Mouse (Mus musculus) hindlimb bud, embryonic 11.5 days (tissue): Measurements from ENCODE around the gene Fancd2.
A peak's percentile ranks its signal among the peaks of the same experiment; 100 is the strongest.

Experiments used
- DNase-seq: peaks from one replicate; pipeline ENCODE4 v3.0.0-alpha.2; 2012; ENCODE audit warnings: low read depth, low spot score; ENCODE audit errors: extremely low spot score

Fancd2 gene

DNA sequence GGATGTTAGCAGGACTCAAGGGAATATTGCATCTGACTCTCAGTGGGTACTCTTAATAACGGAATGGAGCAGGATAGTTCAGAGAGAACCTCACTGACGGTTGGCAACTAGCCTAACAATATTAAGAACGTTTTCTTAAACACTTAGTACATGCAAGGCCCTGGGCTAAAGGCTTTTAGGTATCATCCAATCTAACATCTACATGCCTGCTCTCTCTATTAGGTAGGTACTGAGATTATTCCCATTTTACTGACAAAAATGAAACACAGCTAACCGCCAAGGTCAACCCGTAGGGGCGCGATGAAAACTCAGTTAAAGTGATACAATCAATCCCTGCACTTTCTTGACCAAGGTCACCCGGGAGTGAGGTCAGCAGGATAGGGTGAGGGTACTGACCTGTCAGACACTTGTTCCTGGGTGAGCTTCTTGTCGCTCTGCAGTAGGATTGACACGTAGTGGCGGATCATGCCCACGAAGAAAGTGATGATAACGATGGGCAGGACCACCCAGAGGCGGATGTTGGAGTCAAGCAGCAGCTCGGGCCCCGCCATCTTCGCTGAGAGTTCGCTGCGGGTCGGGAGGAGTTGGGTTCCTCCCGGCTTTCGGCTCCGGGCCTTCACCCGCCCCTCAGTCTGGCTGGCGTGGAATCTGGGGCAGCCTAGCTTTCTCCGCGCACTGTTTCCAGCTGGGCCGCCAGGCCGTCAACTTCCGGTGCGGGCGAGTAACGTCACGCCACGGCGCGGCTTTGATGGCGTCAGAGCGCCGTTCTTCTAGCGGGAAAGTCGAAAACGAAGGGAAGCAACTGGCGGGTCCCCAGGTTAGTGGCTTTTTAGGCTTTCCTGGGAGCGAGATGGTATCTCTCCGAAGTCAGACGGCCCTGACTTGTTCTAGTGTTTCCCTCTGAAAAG, at the start of gene Fancd2, which contains the start of gene Emc3:
Gene Fancd2, plus strand, starts transcription at position 751 of the 908 bp plus-strand sequence.
Gene Emc3, minus strand, starts transcription at position 721 of the 908 bp plus-strand sequence.
- peak; percentile 73 for DNase-seq

DNA sequence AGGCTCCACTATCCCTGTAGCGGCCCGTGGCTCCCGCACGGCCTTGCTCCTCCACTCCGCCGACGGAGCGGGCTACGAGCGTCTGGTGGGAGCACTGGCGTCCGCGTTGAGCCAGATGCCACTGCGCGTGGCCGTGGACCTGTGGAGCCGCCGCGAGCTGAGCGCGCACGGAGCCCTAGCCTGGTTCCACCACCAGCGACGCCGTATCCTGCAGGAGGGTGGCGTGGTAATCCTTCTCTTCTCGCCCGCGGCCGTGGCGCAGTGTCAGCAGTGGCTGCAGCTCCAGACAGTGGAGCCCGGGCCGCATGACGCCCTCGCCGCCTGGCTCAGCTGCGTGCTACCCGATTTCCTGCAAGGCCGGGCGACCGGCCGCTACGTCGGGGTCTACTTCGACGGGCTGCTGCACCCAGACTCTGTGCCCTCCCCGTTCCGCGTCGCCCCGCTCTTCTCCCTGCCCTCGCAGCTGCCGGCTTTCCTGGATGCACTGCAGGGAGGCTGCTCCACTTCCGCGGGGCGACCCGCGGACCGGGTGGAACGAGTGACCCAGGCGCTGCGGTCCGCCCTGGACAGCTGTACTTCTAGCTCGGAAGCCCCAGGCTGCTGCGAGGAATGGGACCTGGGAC, 48.9 kb upstream of the Fancd2 start:
- no peak for DNase-seq

DNA sequence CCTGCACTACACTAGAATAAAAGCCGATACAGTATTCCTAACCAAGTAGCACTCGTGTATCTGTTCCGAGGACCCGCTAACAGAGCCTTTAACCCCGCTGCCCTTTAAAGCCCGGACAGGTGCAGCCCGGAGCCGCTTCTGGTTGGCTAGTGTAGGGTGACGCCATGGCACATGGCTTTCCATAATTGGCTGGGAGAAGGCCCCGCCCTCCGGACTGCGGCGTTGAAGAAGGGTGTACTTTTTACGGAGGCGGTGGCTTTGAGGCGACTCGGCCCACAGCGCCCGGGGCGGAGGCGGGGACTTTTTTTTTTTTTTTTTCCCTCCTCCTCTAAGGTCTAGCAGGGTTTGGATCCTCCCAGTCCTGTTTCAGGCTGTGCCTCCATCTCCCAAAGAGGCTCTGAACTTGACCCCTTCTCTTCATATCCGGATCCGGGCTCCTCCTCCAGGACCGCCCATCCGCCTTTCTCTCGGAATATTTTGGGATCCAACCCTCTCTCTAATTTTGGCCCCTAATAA, 48.3 kb upstream of the Fancd2 start, which contains the start of gene Creld1:
Gene Creld1, plus strand, starts transcription at position 198 of the 516 bp plus-strand sequence.
- peak; percentile 68 for DNase-seq

DNA sequence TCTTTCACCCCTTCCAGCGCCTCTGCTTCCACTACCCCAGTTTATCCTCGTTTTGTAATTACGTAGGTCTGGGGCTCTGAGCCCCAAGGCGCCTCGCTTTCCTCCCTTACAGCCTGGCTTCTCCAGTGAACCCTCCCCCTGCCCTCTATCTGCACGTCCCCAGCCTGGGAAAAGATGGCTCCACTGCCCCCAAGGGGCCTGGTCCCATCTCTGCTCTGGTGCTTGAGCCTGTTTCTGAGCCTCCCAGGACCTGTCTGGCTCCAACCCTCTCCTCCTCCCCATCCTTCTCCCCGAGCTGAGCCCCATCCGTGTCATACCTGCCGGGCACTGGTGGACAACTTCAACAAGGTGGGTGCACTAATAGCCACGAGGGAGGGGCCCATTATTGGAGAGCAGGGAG, 47.8 kb upstream of the Fancd2 start:
- DNase-seq: no peak

DNA sequence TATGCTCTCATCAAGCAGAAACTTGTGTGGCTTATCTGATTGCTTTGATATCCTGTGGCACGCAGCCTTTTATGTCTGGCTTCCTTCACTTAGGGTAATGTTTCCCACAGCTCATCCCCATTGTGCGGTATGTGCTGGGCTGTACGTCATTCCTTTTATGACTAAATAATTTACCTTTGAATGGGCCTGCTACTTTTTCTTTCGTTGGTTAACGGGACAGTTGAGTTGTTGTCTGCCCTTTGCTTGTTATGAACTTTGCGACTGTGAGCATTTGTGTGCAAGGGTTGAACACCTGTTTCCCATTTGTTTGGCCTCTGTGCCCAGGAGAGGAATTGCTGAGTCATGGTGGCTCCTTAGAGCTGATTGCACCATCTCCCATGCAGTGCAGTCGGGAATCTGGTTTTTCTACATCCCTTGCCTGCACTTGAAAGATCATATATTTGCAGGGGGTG, 44.3 kb upstream of the Fancd2 start:
- DNase-seq: peak; percentile 75

DNA sequence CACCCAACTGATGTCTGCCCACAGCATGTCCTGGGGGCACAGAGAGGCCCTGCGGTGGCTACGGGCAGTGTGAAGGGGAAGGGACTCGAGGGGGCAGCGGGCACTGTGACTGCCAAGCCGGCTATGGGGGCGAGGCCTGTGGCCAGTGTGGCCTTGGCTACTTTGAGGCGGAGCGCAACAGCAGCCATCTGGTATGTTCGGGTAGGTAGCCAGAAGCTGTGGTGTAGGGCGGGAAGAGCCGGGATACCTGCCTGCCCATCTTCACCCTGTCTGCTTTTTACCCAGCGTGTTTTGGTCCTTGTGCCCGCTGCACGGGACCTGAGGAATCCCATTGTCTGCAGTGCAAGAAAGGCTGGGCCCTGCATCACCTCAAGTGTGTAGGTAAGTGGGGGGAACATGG, 42.1 kb upstream of the Fancd2 start:
- DNase-seq: no peak

DNA sequence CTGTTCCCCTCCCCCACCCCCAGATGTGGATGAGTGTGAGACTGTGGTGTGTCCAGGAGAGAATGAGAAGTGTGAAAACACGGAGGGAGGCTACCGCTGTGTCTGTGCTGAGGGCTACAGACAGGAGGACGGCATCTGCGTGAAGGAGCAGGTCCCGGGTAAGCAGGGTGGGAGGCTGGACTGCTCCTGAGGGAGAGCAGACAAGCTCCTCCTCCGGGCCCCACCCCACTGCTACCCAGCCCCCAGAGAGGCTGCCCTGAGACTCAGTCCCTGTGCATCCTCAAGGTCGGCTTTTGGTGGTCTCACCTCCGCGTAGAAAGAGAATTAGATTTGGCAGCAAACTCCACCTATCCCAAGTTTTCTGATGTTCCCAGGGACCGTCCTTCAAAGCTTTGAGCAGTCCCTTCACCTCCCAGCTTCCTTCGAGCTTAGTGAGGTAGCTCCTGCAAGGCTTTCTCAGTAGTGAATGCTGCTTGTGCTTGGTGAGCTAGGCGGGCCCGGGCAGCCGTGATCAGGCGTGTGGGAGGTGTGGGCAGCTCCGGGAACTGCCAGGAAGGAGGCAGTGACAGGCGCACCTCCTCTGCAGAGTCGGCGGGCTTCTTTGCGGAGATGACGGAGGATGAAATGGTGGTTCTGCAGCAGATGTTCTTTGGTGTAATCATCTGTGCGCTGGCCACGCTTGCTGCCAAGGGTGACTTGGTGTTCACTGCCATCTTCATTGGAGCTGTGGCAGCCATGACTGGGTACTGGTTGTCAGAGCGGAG, 39.2 kb upstream of the Fancd2 start:
- no peak for DNase-seq

DNA sequence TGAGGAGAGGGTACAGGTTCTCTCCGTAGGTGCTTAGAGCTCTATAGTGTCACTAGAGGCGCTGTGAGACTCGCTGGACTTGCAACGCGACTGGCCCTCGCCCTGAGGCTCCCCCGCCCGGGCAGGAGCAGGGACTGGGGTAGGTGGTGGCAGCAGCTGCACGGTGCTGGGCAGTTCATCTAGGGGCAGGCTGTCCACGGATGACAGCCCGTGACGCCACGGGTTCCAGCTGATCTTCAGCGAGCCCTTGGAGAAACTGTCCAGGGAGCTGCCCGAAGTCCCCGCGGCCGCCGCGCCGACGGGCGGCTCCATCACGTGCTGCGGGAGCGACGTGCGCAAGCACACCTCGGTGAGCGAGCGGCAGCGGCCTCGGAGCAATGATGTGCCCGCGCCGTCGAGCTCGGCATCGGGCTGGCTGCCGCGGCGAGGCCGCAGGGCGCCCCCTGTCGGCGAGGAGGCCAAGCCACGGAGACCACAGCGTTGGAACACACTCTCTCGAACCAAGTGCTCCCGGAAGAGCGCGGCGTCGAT, 37.2 kb upstream of the Fancd2 start:
- DNase-seq: no peak

DNA sequence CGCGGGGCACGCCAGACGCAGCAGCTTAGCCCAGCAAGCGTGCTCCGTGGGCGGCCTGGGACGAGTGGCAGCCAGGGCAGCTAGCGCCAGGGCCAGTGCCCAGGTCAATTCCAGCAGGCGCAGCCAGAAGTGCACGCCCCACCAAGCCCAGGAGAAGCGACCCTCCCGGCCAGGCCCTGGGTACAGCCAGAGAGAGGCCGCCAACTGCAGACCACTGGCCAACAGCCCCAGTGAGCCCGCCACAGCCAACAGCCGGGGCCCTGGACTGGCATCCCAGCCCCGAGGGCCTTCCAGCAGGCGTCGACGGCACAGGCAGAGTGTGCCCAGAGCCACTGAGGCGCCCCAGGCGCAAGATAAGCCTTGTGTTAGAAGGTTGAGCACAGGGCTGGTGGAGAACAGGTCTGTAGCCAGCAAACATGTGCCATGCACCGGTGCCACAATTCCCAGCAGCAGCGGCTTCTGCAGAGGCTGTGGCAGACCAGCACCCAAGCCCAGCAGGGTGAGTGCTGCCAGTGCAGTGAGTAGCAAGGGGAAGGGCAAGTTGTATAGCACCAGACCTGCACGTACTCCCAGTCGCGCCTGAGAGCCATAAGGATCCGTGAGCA, 36.3 kb upstream of the Fancd2 start:
- no peak for DNase-seq

DNA sequence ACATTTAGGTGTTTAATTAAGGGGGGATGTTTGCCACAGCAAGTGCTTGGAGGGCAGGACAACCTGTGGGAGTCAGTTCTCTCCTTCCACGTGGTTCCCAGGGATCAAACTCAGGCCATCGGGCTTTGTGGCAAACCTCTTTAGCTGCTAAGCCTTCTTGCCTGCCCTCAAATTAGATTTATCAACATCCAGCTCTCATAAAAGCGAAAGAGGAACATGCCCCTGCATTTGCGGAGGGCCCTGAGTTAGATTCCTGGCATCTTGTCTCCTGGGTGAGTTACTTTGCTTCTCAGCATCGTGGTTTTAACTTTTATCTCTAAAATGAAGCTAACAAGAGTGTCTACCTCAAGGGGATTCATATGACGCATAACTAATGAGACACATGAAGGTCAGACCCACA, 32.1 kb upstream of the Fancd2 start:
- DNase-seq: no peak

DNA sequence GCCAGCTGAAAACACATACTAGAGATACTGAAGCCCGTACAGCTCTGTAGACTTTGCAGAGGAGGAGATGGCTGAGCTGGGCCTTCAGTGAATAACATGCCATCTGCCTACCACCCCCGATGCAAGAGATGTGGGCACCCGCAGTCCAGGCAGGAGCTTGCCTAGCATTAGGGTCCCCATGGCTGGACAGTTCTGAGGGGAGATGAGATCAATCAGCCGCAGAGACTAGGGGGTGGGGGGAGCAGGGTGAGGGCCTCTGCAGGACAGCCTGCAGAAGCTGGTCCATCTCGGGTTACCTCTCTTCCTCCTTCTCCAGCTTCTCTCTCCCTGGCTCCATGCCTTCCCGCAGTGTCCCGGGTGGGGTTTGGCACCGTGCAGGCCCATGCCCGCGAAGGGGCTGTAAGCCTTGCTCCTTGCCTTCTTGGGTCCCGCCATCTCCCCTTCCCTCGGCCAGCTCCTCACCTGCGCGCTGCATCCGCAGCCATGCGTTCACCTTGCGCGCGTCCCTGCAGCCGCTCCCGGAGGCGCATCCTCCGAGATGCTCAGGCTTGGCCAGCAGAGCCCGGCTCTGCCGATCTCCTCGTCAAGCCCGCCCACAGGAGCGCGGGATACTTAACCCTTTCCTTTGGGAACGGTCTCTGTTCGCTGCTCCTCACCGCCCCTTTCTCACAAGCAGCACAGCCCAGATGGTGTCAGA, 29.9 kb upstream of the Fancd2 start, which contains the start of gene Prrt3:
Gene Prrt3, minus strand, starts transcription at position 544 of the 697 bp plus-strand sequence.
- no peak for DNase-seq

DNA sequence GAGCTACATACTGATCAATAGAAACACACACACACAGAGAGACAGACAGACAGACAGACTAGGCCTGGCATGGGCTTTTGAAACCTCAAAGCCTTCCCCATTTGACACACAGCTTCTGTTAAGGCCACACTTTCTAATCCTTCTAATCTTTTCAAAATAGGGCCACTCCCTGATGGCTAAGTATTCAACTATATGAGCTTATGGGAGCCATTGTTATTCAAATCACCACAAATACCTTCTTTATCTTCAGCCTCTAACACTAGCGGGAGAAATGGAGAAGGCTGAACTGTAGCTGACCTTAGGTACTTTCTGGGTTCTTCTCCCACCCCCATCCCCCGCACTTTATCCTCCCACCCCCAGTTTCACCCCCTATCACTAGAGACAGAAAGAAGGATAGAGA, 28.7 kb upstream of the Fancd2 start:
- DNase-seq: no peak

DNA sequence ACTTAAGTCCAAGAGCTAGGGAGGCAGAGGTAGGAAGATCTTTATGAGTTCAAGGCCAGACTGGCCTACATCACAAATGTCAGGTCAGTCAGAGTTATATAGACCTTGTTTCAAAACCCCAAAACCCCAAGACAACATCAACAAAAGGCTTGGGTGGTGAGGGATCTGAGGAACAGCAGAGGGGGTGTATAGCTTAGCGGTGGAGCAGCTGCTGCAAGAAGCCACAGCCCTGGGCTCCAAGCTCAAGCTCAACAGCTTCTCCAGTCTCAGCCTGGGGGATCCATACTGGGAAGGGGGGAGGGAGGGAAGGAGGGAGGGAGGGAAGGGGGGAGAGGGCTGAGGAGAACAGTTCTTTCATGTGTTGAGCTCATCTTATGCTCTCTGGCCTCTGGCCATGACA, 25.8 kb upstream of the Fancd2 start:
- DNase-seq: no peak

DNA sequence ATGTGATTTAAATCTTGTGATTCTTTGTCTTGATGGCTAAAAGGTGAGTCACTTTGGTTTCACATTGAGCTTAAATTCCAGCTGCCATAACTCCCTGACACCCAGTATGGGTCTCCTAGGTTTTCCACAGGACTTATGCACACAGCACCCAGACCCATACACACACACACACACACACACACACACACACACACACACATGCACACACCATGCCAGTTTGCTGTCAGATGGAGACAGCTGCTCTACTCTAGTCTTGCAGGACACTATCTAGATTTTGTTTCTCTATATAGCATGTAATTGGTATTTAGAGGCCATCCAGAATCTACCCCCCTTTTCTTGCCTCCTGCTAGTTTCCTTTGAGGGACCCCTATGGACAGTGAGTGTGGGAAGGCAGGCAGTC, 24.4 kb upstream of the Fancd2 start:
- no peak for DNase-seq

DNA sequence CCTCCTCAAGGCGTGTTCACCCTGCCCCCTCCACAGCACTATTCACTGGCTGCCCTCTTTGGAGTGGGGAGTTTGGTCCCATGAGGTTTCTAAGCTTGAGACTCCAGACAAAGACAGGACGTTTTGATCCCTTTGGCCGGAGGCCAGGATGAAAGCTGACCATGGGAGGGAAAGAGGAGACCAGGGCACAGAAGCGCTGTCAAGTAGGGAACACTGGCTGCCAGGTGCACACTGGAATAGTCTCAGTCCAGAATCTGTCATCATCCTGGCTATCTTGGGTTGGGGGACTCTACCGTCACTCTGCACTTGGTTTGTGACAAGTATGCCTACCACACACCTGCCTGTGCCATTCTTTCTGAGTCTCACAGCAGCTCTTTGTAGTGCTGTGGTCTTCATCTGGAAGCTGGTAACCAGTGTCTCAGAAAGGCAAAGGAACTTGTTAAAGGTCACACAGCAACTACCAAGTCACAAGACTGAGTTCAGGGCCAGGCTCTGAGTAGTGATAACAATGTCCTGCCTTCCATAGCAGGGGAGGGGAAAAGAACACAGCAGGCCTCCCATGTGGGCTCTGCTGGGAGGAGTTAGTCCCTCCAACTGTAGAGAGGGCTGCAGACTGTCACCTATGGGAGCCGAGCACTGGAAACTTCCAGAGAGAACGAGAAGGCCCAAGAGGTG, 23.1 kb upstream of the Fancd2 start:
- DNase-seq: no peak

DNA sequence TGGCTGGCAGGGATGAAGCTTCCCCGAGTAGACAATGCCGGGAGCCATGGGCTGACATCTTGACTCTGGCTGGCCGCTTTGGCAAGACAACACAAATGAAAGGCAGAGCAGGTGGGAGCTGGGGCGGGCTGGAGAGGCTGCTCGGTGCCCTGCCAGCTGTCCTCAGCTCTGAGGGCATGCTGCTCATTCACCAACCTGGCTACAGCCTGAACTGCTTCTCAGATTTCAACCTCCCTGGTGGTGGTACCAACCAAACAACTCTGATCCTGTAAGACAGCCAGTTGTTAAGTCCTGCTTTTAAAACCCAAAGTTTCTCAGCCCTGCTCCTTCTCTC, 22.6 kb upstream of the Fancd2 start:
- no peak for DNase-seq

DNA sequence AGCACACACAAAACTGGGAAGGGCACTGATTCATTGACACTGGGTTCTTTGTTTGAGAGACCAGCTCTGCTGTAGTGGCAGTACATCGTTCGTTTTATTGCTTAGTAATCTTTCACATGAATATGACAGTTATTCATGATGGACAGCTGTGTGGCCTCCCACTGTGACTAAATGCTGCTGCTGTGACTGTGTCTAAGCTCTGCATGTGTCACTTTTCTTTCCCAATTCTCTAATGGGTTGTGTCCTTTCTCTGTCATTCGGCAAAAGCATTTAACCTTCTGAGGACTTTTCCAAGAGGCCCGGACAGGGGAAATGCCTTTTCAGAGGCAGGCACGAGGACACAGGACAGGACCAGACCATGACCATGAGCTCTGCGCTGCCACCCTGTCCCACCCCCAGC, 17.5 kb upstream of the Fancd2 start:
- DNase-seq: no peak

DNA sequence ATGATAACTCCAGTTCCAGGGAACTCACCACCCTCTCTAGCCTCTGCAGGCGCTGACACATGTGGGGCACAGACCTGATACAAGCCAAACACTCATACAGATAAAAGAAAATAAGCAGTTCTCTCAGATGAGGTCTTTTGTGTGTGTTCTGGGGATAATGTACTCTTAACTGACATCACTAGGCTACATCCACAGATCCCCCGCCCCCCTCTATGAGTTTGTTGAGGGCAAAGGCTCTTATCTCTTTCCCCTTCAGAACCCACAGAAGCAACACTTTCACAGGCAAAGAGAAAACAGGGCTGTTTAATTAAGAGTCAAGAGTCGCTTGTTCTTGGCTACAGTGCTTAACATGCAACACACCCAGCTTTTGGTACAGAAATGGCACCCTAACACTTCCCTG, 16.9 kb upstream of the Fancd2 start:
- DNase-seq: no peak

DNA sequence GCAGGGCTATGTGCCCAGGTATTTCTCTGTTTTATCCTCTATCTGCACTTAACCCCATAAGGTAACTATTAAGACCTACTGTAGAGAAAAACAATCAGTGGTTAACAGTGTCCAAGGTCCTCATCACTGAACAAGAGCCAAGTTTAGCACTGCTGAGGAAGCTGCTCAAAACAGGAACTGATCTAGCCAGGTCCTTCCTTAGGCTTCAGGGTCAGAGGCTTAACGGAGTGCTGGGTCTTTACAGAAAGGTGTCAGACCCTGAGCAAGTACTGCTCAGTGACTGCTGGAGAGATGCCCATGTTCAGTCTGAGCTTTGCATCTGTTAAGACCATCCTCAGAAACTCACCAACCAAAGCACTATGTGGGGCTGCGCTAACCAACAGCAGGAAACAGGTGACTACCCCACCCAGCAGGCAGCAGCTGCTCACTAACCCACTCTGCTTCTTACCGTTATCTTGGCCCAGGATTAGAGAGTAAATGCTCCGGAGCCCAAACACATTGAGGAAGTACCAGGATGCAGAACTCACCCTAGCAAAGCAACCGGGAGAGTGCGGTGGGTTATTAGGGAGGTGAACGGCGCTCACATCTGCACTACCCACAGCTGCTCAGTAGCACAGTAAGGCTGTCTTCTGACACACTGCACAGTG, 13.9 kb upstream of the Fancd2 start:
- DNase-seq: no peak
